Mouse (Mus musculus) urinary bladder, postnatal 36 days (tissue): ENCODE measurements around the gene Tfdp2.

Experiments used
- DNase-seq, 2 experiments: peaks; one replicate each; pipeline ENCODE4 v3.0.0; 2022; ENCODE audit warnings: low spot score in 2 of 2, mixed read lengths in 1 of 2

Tfdp2 gene

GRCm38 (mm10) chr9:96228285-96228684 is 32.2 kb downstream of the Tfdp2 start:
- no peak for DNase-seq

GRCm38 (mm10) chr9:96230271-96230670 is 34.2 kb downstream of the Tfdp2 start:
- DNase-seq = no peak

GRCm38 (mm10) chr9:96235477-96235876 is 39.4 kb downstream of the Tfdp2 start:
- no peak for DNase-seq

GRCm38 (mm10) chr9:96237391-96237790 is 41.3 kb downstream of the Tfdp2 start:
- no peak for DNase-seq

GRCm38 (mm10) chr9:96238286-96238685 is 42.2 kb downstream of the Tfdp2 start:
- DNase-seq = no peak

- no peak for DNase-seq
Observed at GRCm38 (mm10) chr9:96241134-96242097, 45.3 kb downstream of the Tfdp2 start.

GRCm38 (mm10) chr9:96243915-96244314 is 47.8 kb downstream of the Tfdp2 start:
- DNase-seq = no peak

GRCm38 (mm10) chr9:96254812-96255211 is 58.7 kb downstream of the Tfdp2 start:
- DNase-seq = no peak

GRCm38 (mm10) chr9:96258478-96258877 is 62.4 kb downstream of the Tfdp2 start:
- no peak for DNase-seq

- peak in 1 of 2 experiments; percentile 2 for DNase-seq
Observed at GRCm38 (mm10) chr9:96259017-96259512, 63.0 kb downstream of the Tfdp2 start.

- no peak for DNase-seq
Observed at GRCm38 (mm10) chr9:96259753-96260520, 63.9 kb downstream of the Tfdp2 start.

- no peak for DNase-seq
Observed at GRCm38 (mm10) chr9:96261101-96261500, 65.0 kb downstream of the Tfdp2 start.

GRCm38 (mm10) chr9:96261980-96262379 is 65.9 kb downstream of the Tfdp2 start:
- DNase-seq = no peak

GRCm38 (mm10) chr9:96266793-96267558 is 70.9 kb downstream of the Tfdp2 start:
- DNase-seq = no peak

GRCm38 (mm10) chr9:96267559-96267948 is 71.5 kb downstream of the Tfdp2 start:
- DNase-seq = no peak

- no peak for DNase-seq
Observed at GRCm38 (mm10) chr9:96269726-96270125, 73.7 kb downstream of the Tfdp2 start.

- DNase-seq = no peak
Observed at GRCm38 (mm10) chr9:96275543-96275942, 79.5 kb downstream of the Tfdp2 start.

- no peak for DNase-seq
Observed at GRCm38 (mm10) chr9:96281497-96281896, 85.4 kb downstream of the Tfdp2 start.

- no peak for DNase-seq
Observed at GRCm38 (mm10) chr9:96282082-96282481, 86.0 kb downstream of the Tfdp2 start.

GRCm38 (mm10) chr9:96284916-96285315 is 88.8 kb downstream of the Tfdp2 start:
- no peak for DNase-seq

- no peak for DNase-seq
Observed at GRCm38 (mm10) chr9:96292144-96292543, 96.1 kb downstream of the Tfdp2 start.
